Mouse (Mus musculus): Measurements from ENCODE around the gene Foxn1.

Gene Foxn1

DNA sequence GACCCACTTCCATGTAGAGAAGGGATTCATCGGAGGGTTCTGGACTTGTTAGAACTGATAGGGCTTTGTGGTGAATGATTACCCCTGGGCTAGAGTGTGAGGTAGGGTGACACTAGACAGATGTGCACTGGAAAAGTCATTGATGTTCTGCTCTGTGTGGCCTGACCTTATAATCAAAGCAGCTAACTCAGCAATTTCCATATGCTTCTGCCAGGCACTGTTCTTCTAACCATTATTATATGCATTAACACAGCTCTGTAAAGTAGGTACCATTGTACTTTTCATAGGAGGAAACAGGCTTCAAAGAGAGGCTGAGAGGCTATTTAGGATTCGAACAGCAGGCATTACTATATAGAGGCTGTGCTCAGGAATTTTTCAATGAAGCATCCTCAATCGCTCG is 59.1 kb downstream of the Foxn1 start:
- DNase-seq (ENCODE audit: low spot score), result no peak

- no peak for DNase-seq (ENCODE audit: low spot score)
Observed at GRCm38 (mm10) chr11:78324965-78325364, 61.4 kb downstream of the Foxn1 start.

- DNase-seq (ENCODE audit: low spot score), result no peak
Observed at GRCm38 (mm10) chr11:78324000-78324785, 62.2 kb downstream of the Foxn1 start.

DNA sequence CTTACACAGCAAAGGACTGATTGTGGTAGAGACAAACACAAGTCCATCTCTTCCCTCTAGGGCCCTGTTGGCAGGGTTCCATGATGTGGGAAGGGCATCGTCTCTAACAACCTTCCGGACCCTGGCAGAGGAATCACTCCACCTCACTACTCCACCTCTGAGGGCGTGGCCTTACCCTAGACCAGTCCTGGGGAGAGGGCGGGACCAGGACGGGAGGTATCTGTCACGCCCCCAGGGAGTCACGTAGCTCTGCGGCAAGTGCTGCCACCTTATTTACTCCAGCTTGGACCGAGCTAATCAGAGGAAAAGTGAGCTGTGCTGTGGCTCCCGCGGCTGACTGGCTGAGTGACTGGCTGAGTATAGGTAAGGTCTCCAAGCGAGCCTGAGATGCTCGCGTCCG is 63.5 kb downstream of the Foxn1 start, which contains the start of gene Aldoc:
Aldoc (plus strand) TSS at position 109 of the 400 bp plus-strand sequence.
- DNase-seq (ENCODE audit: low spot score), result peak; percentile 87

DNA sequence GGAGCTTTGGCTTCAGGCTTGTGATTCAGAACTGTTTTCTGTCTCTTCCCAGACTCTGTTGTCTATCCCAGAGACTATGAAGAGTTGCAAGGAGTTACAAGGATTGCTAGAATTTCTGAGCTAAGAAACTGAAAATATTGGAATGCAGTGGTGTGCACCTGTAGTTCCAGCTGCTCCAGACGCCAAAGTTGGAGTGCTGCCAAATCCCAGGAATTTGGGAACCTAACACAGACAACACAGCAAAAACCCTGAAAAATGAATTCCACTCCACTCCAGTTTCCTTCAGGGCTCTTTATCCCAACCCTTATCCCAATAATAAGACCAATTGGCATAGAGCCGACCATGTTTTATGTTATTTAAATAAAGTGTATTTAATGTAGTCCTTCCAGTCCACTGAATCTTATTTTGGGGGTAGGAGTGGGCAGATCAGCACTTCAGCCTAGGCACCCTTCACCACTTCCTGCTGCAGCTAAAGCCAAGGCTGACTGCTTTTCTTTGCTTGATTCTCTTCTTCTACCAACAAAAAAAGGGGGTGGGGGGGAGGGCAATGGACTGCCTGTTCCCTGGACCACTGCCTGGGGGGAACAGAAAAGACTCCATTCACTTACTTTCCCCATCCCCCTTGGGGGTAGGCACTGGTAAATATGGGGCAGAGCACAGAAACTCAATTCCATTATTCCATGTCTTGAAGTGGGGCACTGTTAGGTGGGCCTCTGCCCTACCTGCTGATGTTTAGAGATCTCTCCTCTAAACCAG is 64.1 kb downstream of the Foxn1 start:
- no peak for DNase-seq (ENCODE audit: low spot score)

DNA sequence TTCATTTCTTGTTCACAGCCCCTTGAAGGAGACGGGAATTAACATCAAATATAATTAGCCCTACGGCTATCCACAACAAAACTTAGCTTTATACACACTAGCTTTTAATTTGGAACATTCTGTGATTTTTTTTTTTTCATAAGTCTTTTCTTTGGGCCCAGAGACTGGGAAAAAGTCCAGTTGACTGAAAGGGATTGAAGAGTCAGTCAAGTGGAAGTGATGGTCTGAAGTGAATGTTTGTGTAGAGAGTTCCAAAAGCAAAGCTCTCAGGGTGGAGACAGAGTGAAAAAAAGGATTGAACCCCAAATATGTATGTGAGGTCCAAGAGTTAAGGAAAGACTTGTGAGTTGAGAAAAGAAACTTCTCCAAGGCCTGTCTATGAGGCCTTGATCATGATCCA is 67.9 kb downstream of the Foxn1 start:
- no peak for DNase-seq (ENCODE audit: low spot score)

- no peak for DNase-seq (ENCODE audit: low spot score)
Observed at GRCm38 (mm10) chr11:78313662-78314061, 72.7 kb downstream of the Foxn1 start.

GRCm38 (mm10) chr11:78310861-78311511 is 75.4 kb downstream of the Foxn1 start:
- no peak for DNase-seq (ENCODE audit: low spot score)

All from layer of hippocampus, adult 11-12 months (tissue).